Mouse (Mus musculus): ENCODE data around the gene Acly. TPM values are rescaled to one million over a fixed set of nuclear protein-coding genes. Genes with fewer than 3 reads are reported as not detected.

Acly gene
- polyA plus RNA-seq, 1 experiment from 2014 or later: 152 TPM

DNA sequence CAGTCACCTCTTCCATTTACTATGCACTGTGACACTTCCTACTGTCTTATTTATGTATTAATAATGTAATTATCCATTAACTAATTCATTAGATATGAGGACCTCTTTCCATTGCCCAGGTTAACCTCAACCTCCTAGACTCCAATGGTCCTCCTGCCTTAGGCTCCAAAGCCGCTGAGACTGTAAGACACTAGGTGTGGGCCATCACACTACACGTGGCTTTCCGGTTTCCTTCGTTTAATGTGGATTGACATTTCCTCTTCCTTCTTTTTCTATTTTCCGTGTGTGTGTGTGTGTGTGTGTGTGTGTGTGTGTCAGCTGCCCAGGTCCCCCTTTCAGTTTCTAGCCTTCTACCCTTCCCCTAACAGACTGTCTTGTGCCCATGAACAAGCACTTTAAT, 39.4 kb upstream of the Acly start:
- 69% methylated on average over 5 of the region's 5 CpGs for WGBS
- peaks cover 12% of the 10 kb centered on the region for H3K27me3 ChIP-seq
- H3K36me3 ChIP-seq: no peaks in the 10 kb centered on the region
- H3K9ac ChIP-seq: no peak overlapping the region
- H3K4me2 ChIP-seq (replicated peaks): no peak overlapping the region
- H3K9me3 ChIP-seq (replicated peaks): no peaks in the 10 kb centered on the region
- peaks cover 9% of the 10 kb centered on the region for H3K4me1 ChIP-seq
- no peak overlapping the region for H3K4me3 ChIP-seq (replicated peaks)
- no peak overlapping the region for H3K27ac ChIP-seq (replicated peaks)
- ATAC-seq (ENCODE audit: insufficient number of reproducible peaks, low FRiP score, low TSS enrichment, low read depth): no peak

DNA sequence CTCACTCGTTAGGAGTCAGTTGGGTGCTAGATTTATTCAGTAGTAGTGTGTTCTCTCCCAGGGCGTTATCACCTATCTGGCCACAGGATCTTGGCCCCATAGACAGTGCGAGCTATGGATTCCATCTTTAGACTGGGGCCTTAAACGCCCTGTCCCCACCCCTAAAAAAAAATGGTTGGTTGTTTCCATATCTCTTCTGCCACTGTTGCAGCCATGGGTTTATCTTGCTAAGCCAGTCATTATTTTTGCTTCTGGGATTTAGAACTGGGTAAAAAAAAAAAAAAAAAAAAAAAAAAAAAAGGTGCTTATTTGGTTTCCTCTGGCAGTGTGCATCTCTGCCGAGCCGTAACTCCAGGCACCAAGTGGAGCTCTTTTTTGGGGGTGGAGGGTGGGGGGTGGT, 36.9 kb upstream of the Acly start:
- no peak overlapping the region for H3K4me2 ChIP-seq (replicated peaks)
- H3K9ac ChIP-seq: no peak overlapping the region
- no peaks in the 10 kb centered on the region for H3K27me3 ChIP-seq
- no peaks in the 10 kb centered on the region for H3K9me3 ChIP-seq (replicated peaks)
- no peak overlapping the region for H3K4me3 ChIP-seq (replicated peaks)
- ATAC-seq (ENCODE audit: insufficient number of reproducible peaks, low FRiP score, low TSS enrichment, low read depth): no peak
- 91% methylated on average over 6 of the region's 6 CpGs for whole genome bisulfite sequencing
- no peaks in the 10 kb centered on the region for H3K4me1 ChIP-seq
- H3K27ac ChIP-seq (replicated peaks): no peak overlapping the region
- no peaks in the 10 kb centered on the region for H3K36me3 ChIP-seq

DNA sequence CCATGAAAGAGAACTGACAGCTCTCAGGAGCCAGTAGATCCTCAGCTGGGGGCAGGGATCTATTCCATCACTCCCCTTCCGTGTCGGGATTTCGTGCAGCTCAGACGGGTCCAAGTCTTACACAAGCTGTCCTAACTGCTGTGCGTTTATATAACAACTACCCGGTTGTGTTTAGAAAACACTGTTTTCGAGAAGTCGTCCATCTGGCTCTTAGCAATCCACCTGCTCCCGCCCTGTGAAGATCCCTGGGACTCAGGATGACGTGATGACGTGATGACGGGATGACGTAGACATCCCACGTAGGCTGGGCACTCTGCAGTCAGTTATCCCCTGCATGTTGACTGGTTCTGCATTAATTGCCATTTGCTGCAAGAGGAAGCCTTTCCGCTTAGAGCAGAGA, 36.5 kb upstream of the Acly start:
- no peaks in the 10 kb centered on the region for H3K4me1 ChIP-seq
- ATAC-seq (ENCODE audit: insufficient number of reproducible peaks, low FRiP score, low TSS enrichment, low read depth): no peak
- H3K4me2 ChIP-seq (replicated peaks): no peak overlapping the region

DNA sequence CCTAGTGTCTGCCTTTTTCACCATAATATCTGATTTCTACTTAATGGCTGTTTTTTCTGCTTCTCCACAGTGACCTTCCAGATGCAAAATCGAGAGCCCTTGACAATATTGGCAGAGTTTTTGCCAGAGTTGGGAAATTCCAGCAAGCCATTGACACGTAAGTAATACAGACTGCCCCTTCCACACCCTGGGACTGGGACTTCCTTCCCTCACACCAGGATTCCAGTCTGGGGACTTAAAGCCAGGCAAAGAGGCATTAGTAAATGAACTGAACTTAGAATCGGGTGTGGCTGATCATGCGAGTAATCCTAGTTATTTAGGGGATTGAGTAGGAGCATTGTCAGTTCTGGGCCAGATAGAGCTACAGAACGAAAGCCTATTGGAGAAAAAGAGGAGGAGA, 33.9 kb upstream of the Acly start:
- Histone ChIP-seq H3K9ac (no peak overlapping the region), H3K4me2 (replicated peaks) (no peak overlapping the region), H3K9me3 (replicated peaks) (no peaks in the 10 kb centered on the region), H3K27ac (replicated peaks) (no peak overlapping the region), H3K4me3 (replicated peaks) (no peak overlapping the region), H3K4me1 (no peaks in the 10 kb centered on the region), H3K36me3 (no peaks in the 10 kb centered on the region), H3K27me3 (no peaks in the 10 kb centered on the region)
- ATAC-seq (ENCODE audit: insufficient number of reproducible peaks, low FRiP score, low TSS enrichment, low read depth): no peak
- WGBS: 50% methylated on average over 5 of the region's 5 CpGs

More for the DNA sequence above, 36.5 kb upstream of the Acly start:
- Histone ChIP-seq H3K27ac (replicated peaks) (no peak overlapping the region), H3K4me3 (replicated peaks) (no peak overlapping the region), H3K9ac (no peak overlapping the region), H3K27me3 (no peaks in the 10 kb centered on the region), H3K36me3 (no peaks in the 10 kb centered on the region), H3K9me3 (replicated peaks) (no peaks in the 10 kb centered on the region)
- 71% methylated on average over 15 of the region's 15 CpGs for WGBS

DNA sequence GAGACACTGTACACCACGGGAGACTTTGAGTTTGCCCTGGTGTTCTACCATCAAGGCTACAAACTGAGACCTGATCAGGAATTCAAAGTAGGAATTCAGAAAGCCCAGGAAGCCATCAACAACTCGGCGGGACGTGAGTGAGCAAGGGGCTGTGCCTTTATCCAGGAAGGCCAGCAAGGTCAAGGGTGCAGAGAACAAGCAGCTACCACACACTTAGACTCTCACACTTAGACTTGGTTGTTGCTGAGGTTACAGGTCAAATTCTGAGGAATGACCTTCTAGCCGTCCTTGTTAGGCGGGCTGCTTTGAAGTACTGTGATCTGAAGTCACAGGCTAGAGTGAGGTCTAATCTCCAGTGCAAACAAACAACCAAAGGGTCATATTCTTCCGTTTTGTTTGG, 31.7 kb upstream of the Acly start:
- 0 out of 2 replicates have a peak, but pooled peaks cover 4% of the 10 kb centered on the region for H3K4me1 ChIP-seq
- no peak overlapping the region for H3K4me2 ChIP-seq (replicated peaks)
- ATAC-seq (ENCODE audit: insufficient number of reproducible peaks, low FRiP score, low TSS enrichment, low read depth): no peak
- H3K9me3 ChIP-seq (replicated peaks): no peaks in the 10 kb centered on the region
- H3K36me3 ChIP-seq: no peaks in the 10 kb centered on the region
- no peak overlapping the region for H3K27ac ChIP-seq (replicated peaks)
- H3K4me3 ChIP-seq (replicated peaks): no peak overlapping the region
- H3K9ac ChIP-seq: no peak overlapping the region
- H3K27me3 ChIP-seq: no peaks in the 10 kb centered on the region
- whole genome bisulfite sequencing: 36% methylated on average over 7 of the region's 7 CpGs

DNA sequence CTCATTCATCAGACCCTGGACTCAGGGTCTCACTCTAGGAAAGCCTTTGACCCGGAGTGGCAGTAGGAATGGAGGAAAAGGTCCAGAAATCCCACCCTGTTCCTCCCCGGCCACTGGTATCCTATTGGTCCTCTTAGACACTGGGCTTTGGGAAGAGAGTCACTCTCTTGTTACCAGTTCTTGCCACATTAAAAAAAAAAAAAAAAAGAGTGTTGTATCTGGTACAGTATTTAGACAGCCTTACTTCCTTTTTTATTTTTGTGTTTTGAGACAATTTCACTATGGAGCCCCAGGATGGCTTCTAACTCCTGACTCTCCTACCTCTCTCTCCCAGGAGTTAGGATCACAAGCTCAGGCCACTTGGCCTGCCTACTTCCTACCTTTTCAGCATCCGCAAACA, 29.8 kb upstream of the Acly start:
- H3K9me3 ChIP-seq (replicated peaks): no peaks in the 10 kb centered on the region
- no peaks in the 10 kb centered on the region for H3K27me3 ChIP-seq
- no peak overlapping the region for H3K9ac ChIP-seq
- H3K4me1 ChIP-seq: 0 out of 2 replicates have a peak, but pooled peaks cover 4% of the 10 kb centered on the region
- no peak overlapping the region for H3K27ac ChIP-seq (replicated peaks)
- H3K4me3 ChIP-seq (replicated peaks): no peak overlapping the region
- WGBS: 80% methylated on average over 3 of the region's 3 CpGs
- H3K4me2 ChIP-seq (replicated peaks): no peak overlapping the region
- no peaks in the 10 kb centered on the region for H3K36me3 ChIP-seq
- ATAC-seq (ENCODE audit: insufficient number of reproducible peaks, low FRiP score, low TSS enrichment, low read depth): no peak

DNA sequence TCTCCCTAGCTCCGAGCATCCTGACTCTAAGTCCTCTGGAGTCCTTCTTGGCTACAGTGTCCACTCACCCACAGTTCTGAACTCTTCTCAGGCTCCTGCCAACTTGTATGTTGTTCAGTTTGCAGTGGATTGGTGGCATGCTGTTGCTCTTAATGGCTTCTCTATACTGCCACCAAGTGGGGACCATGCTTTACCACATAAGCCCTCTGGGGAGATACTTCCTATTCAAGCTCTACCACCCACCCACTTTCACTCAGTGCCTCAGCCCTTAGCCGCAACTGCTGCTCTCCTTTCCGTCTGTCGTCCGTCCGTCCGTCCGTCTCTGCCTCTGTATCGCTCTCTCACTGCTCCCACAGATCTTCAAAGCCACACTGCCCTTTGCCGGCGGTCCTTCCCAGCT, 27.8 kb upstream of the Acly start:
- Histone ChIP-seq H3K27ac (replicated peaks) (no peak overlapping the region), H3K27me3 (no peaks in the 10 kb centered on the region), H3K4me2 (replicated peaks) (peak overlapping the region; percentile 31; the same call in 1 of the 2 replicates), H3K36me3 (no peaks in the 10 kb centered on the region), H3K4me1 (0 out of 2 replicates have a peak, but pooled peaks cover 4% of the 10 kb centered on the region), H3K4me3 (replicated peaks) (no peak overlapping the region; the same call in 1 of the 2 replicates), H3K9me3 (replicated peaks) (no peaks in the 10 kb centered on the region), H3K9ac (no peak overlapping the region)
- no peak for ATAC-seq (ENCODE audit: insufficient number of reproducible peaks, low FRiP score, low TSS enrichment, low read depth)
- 19% methylated on average over 11 of the region's 11 CpGs for WGBS

DNA sequence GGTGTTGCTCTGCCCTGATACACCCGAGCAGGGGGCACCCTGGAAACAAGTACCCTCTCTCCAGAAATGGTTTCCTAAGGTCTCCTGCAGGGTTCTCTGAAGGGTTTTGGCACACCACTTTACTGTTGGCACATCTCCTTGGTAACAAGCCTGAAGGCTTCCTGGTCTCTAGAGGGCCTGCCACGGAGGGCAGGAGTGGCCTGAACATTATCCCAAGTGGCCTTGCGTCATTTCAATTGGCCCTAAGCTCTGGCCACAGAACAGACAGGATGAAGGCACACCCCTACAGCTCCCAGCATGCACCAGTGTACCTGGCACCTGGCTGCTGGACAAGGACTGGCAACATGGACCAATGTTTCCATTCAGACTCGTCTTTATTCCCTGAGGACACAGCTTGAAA, 25.0 kb upstream of the Acly start:
- Histone ChIP-seq H3K4me2 (replicated peaks) (no peak overlapping the region), H3K9me3 (replicated peaks) (no peaks in the 10 kb centered on the region), H3K4me3 (replicated peaks) (no peak overlapping the region), H3K36me3 (no peaks in the 10 kb centered on the region), H3K27me3 (no peaks in the 10 kb centered on the region), H3K4me1 (0 out of 2 replicates have a peak, but pooled peaks cover 4% of the 10 kb centered on the region), H3K27ac (replicated peaks) (no peak overlapping the region), H3K9ac (no peak overlapping the region)
- ATAC-seq (ENCODE audit: insufficient number of reproducible peaks, low FRiP score, low TSS enrichment, low read depth): no peak
- WGBS: 80% methylated on average over 4 of the region's 4 CpGs

DNA sequence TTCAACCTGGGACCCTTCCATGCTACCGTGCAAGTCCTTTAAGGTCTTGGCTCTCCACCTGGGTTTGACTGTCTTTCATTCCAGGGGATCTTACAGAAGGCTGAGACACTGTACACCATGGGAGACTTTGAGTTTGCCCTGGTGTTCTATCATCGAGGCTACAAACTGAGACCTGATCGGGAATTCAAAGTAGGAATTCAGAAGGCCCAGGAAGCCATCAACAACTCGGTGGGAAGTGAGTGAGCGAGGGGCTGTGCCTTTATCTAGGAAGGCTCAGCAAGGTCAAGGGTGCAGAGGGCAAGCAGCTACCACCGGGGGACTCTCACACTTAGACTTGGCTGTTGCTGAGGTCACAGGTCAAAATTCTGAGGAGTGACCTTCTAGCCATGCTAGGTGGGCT, 22.3 kb upstream of the Acly start:
- Histone ChIP-seq H3K9me3 (replicated peaks) (no peaks in the 10 kb centered on the region), H3K36me3 (no peaks in the 10 kb centered on the region), H3K4me2 (replicated peaks) (no peak overlapping the region), H3K9ac (no peak overlapping the region), H3K4me1 (peaks cover 9% of the 10 kb centered on the region), H3K27ac (replicated peaks) (no peak overlapping the region), H3K4me3 (replicated peaks) (no peak overlapping the region), H3K27me3 (no peaks in the 10 kb centered on the region)
- no peak for ATAC-seq (ENCODE audit: insufficient number of reproducible peaks, low FRiP score, low TSS enrichment, low read depth)
- 72% methylated on average over 6 of the region's 6 CpGs for WGBS

DNA sequence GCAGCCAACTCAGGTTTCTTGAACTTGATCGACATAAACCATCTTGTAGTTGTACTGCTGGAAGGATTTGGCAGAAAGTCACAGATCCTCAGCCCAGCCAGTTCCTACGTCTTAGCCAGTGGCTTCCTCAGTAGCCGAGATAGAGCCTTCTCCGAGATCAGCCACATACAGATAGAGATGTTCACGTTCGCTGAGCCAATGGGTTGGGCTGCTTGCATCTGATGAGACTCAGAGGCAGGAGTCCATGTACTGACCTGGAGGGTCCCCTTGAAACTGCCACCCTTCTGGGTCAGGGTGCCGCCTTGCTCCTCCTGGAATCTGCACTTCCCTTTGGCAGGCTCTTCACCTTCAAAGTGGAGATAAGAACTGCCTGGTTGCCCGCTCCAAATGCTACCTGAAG, 21.7 kb upstream of the Acly start:
- Histone ChIP-seq H3K9ac (no peak overlapping the region), H3K36me3 (no peaks in the 10 kb centered on the region), H3K27me3 (no peaks in the 10 kb centered on the region), H3K4me2 (replicated peaks) (no peak overlapping the region), H3K27ac (replicated peaks) (no peak overlapping the region), H3K4me1 (peaks cover 13% of the 10 kb centered on the region), H3K9me3 (replicated peaks) (no peaks in the 10 kb centered on the region), H3K4me3 (replicated peaks) (no peak overlapping the region)
- ATAC-seq (ENCODE audit: insufficient number of reproducible peaks, low FRiP score, low TSS enrichment, low read depth): no peak
- WGBS: 80% methylated on average over 8 of the region's 8 CpGs

DNA sequence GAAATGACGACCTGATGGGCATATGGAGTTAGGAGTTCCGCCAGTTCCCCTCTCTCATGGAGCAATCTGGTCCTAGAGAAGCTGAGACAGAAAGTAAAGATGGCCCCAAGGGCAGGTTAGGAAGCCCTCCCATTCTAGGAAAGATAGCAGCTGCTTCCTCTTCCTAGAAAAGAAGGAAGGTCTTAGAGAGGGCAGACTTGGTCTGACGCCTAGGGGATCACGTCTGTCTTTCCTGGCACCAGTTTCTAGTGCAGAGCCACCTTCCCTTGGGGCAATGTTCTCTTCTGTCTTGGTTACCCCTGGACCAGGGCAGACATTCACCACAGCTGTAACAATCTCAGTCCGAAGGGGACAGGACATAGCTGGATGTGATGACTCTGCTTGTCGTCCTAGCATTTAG, 20.3 kb upstream of the Acly start:
- Histone ChIP-seq H3K4me3 (replicated peaks) (no peak overlapping the region), H3K9me3 (replicated peaks) (no peaks in the 10 kb centered on the region), H3K36me3 (no peaks in the 10 kb centered on the region), H3K27me3 (no peaks in the 10 kb centered on the region), H3K4me2 (replicated peaks) (no peak overlapping the region), H3K4me1 (peaks cover 13% of the 10 kb centered on the region), H3K9ac (no peak overlapping the region), H3K27ac (replicated peaks) (no peak overlapping the region)
- WGBS: 81% methylated on average over 6 of the region's 6 CpGs
- no peak for ATAC-seq (ENCODE audit: insufficient number of reproducible peaks, low FRiP score, low TSS enrichment, low read depth)

DNA sequence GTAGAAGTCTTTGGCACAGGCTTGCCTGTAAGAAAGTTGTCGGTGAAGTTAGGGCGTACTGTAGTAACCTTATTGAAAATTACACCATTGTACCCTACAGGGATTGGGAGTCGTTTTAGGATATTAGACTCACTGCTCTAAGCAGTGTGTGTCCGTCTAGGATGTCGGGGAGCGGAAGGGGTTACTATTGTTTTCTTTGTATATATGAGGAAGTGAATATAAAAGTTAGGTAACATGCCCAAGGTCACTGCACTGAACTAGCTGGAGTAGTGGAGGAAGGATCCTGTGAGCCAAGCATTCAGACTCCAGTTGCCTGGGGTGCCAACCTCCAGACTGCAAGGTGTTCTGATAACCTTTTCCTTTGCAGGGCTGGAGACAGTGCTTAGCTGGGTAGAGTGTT, 19.2 kb upstream of the Acly start:
- H3K9me3 ChIP-seq (replicated peaks): no peaks in the 10 kb centered on the region
- no peak overlapping the region for H3K4me2 ChIP-seq (replicated peaks)
- H3K36me3 ChIP-seq: no peaks in the 10 kb centered on the region
- H3K4me1 ChIP-seq: peaks cover 13% of the 10 kb centered on the region
- WGBS: 83% methylated on average over 6 of the region's 6 CpGs
- H3K4me3 ChIP-seq (replicated peaks): no peak overlapping the region
- no peak overlapping the region for H3K27ac ChIP-seq (replicated peaks)
- H3K9ac ChIP-seq: no peak overlapping the region
- H3K27me3 ChIP-seq: no peaks in the 10 kb centered on the region
- no peak for ATAC-seq (ENCODE audit: insufficient number of reproducible peaks, low FRiP score, low TSS enrichment, low read depth)
